Mouse (Mus musculus) liver, adult 2 months (tissue): ENCODE data around the gene Vav3.

Experiments
- CTCF ChIP-seq: fragments of 200-500 bp; IDR thresholded peaks from 2 replicates; pipeline ENCODE4 v1.5.1; 2011; ENCODE audit warnings: low read depth, low read length, control low read depth
- POLR2A ChIP-seq: fragments of 200-500 bp; IDR thresholded peaks from 2 replicates; pipeline ENCODE4 v1.6.1; 2011; ENCODE audit warnings: low read length, control low read depth; ENCODE audit not compliant: insufficient read depth; ENCODE audit errors: extremely low read depth

- no peak for TF ChIP-seq CTCF
- TF ChIP-seq POLR2A: no peak
Measured at GRCm38 (mm10) chr3:109401527-109401926, 61.1 kb downstream of the Vav3 start.
